Mouse (Mus musculus): ENCODE measurements around the gene Pla2g15. TPM values are rescaled to one million over a fixed set of nuclear protein-coding genes. Genes with fewer than 3 reads are reported as not detected.

The Pla2g15 gene
- total and polyA plus RNA-seq, 3 experiments, result 4.0 to 9.4 TPM; not detected in 1

GRCm38 (mm10) chr8:106131488-106132222 lies 18.5 kb upstream of the Pla2g15 start:
- Histone ChIP-seq H3K9ac (ENCODE audit: control insufficient read depth, low read depth, low read length, poor library complexity, severe bottlenecking) (no peak overlapping the region), H3K4me1 (ENCODE audit: control insufficient read depth in 1 of 2, insufficient read depth in 2 of 2, low read length in 2 of 2) (peaks cover 8 to 22% of the 10 kb centered on the region in 2 experiments), H3K36me3 (ENCODE audit: control insufficient read depth in 1 of 2, insufficient read depth in 2 of 2, low read length in 2 of 2) (peaks cover 9 to 22% of the 10 kb centered on the region in 2 experiments), H3K27me3 (ENCODE audit: control insufficient read depth in 1 of 2, insufficient read depth in 2 of 2, low read length in 2 of 2) (peaks cover 0 to 5% of the 10 kb centered on the region in 2 experiments; a peak in 2 of 4 replicates), H3K4me3 (ENCODE audit: control insufficient read depth in 1 of 2, insufficient read depth in 1 of 2, low read depth in 2 of 2, low read length in 2 of 2) (no peak overlapping the region), H3K9me3 (replicated peaks; ENCODE audit: insufficient read depth, low read length) (no peaks in the 10 kb centered on the region), H3K79me2 (ENCODE audit: control insufficient read depth, insufficient read depth, low read length, poor library complexity) (no peaks in the 10 kb centered on the region; the same call in 1 of the 2 replicates), H3K27ac (ENCODE audit: control insufficient read depth, low read depth, low read length) (peak overlapping the region; percentile 70)
- peak; percentile 81 for TF ChIP-seq GATA1 (IDR thresholded peaks at IDR 0.05; ENCODE audit: low read depth, low read length)
- no peak for TF ChIP-seq ZMIZ1 (IDR thresholded peaks at IDR 0.05; ENCODE audit: low read depth, low read length)
- TF ChIP-seq ETS1 (IDR thresholded peaks at IDR 0.05; ENCODE audit: low read depth, low read length), result peak; percentile 66
- no peak for TF ChIP-seq CHD2 (IDR thresholded peaks at IDR 0.05; ENCODE audit: low read length)
- no peak for TF ChIP-seq GABPA (IDR thresholded peaks at IDR 0.05; ENCODE audit: low read depth, low read length)
- no peak for TF ChIP-seq CHD1 (IDR thresholded peaks at IDR 0.05; ENCODE audit: low read depth, low read length)
- 0 out of 2 replicates have a peak, but pooled peaks have one; percentile 41 for TF ChIP-seq JUND (IDR thresholded peaks at IDR 0.05; ENCODE audit: low read depth, low read length)
- no peak for TF ChIP-seq SMC3 (IDR thresholded peaks at IDR 0.05; ENCODE audit: low read depth, low read length)
- TF ChIP-seq HCFC1 (IDR thresholded peaks at IDR 0.05; ENCODE audit: low read depth, low read length), result no peak
- TF ChIP-seq NRF1 (IDR thresholded peaks at IDR 0.05; ENCODE audit: insufficient read depth, low read depth, low read length, poor library complexity, severe bottlenecking), result no peak
- peak; percentile 82 to 93 for TF ChIP-seq EP300 (IDR thresholded peaks at IDR 0.05; ENCODE audit: low read depth in 1 of 2, low read length in 2 of 2)
- TF ChIP-seq TAL1 (IDR thresholded peaks at IDR 0.05; ENCODE audit: low read length), result peak; percentile 42
- peak; percentile 59; the same call in 1 of the 2 replicates for TF ChIP-seq RCOR1 (IDR thresholded peaks at IDR 0.05; ENCODE audit: low read depth, low read length)
- peak; percentile 54; the same call in 1 of the 2 replicates for TF ChIP-seq TBP (IDR thresholded peaks at IDR 0.05; ENCODE audit: low read depth, low read length)
- TF ChIP-seq ZNF384 (IDR thresholded peaks at IDR 0.05; ENCODE audit: low read depth, low read length), result no peak
- TF ChIP-seq SIN3A (IDR thresholded peaks at IDR 0.05; ENCODE audit: low read length), result 0 out of 2 replicates have a peak, but pooled peaks have one; percentile 29
- 0 out of 2 replicates have a peak, but pooled peaks have one; percentile 55 for TF ChIP-seq UBTF (IDR thresholded peaks at IDR 0.05; ENCODE audit: borderline replicate concordance, insufficient read depth, low read depth, low read length)
- no peak for TF ChIP-seq BHLHE40 (IDR thresholded peaks at IDR 0.05; ENCODE audit: borderline replicate concordance, low read depth, low read length)
- TF ChIP-seq RAD21 (IDR thresholded peaks at IDR 0.05; ENCODE audit: low read depth, low read length), result no peak
- TF ChIP-seq MYB (IDR thresholded peaks at IDR 0.05; ENCODE audit: low read depth, low read length), result peak; percentile 83
- TF ChIP-seq TCF12 (IDR thresholded peaks at IDR 0.05; ENCODE audit: low read depth, low read length), result peak; percentile 84
- TF ChIP-seq MEF2A (IDR thresholded peaks at IDR 0.05; ENCODE audit: extremely low read depth, insufficient replicate concordance, low read depth, low read length, poor library complexity, severe bottlenecking), result 0 out of 2 replicates have a peak, but pooled peaks have one; percentile 64
- no peak for TF ChIP-seq POLR2AphosphoS5 (IDR thresholded peaks at IDR 0.05; ENCODE audit: borderline replicate concordance, low read depth, low read length)
- peak; percentile 57; the same call in 1 of the 2 replicates for TF ChIP-seq ELF1 (IDR thresholded peaks at IDR 0.05; ENCODE audit: low read depth, low read length)
- peak; percentile 86 for DNase-seq (ENCODE audit: low read depth, low spot score)
